Mouse (Mus musculus) erythroblast, embryonic 14.5 days (primary cell): ENCODE results near the gene BC107364.
"Not testable (repeated sequence)": the region's sequence is repeated elsewhere in the genome, so short reads cannot be mapped to it uniquely, and the experiment has no call there.

ENCODE experiments used
- GATA1 ChIP-seq: IDR thresholded peaks from 2 replicates; pipeline ENCODE4 v1.6.1; 2012; ENCODE audit warnings: low read length, inconsistent platforms, mixed read lengths
- TAL1 ChIP-seq: IDR thresholded peaks from 3 replicates; pipeline ENCODE4 v1.6.1; 2012; ENCODE audit warnings: low read length, inconsistent platforms, mixed read lengths

GRCm38 (mm10) chr3:96486064-96486827, 34.1 kb upstream of the BC107364 start:
- not testable (repeated sequence) for TF ChIP-seq TAL1, GATA1
